Mouse (Mus musculus) testis, adult 2 months (tissue): ENCODE results near the gene Ptprd.

ENCODE experiments used
- CTCF ChIP-seq: fragments of 200-500 bp; IDR thresholded peaks from 2 replicates; pipeline ENCODE4 v1.5.1; 2012; ENCODE audit warnings: low read depth, mild to moderate bottlenecking, inconsistent platforms, low read length, moderate library complexity; ENCODE audit not compliant: control insufficient read depth, insufficient read depth, insufficient replicate concordance
- POLR2A ChIP-seq: fragments of 200-500 bp; IDR thresholded peaks from 2 replicates; pipeline ENCODE4 v1.6.1; 2012; ENCODE audit warnings: low read depth, mild to moderate bottlenecking, inconsistent platforms, low read length, moderate library complexity; ENCODE audit not compliant: control insufficient read depth

GRCm38 (mm10) chr4:77640022-77640421 lies 571.7 kb downstream of the Ptprd start:
- no peak for TF ChIP-seq POLR2A
- no peak for TF ChIP-seq CTCF
